In the genomic region with DNA sequence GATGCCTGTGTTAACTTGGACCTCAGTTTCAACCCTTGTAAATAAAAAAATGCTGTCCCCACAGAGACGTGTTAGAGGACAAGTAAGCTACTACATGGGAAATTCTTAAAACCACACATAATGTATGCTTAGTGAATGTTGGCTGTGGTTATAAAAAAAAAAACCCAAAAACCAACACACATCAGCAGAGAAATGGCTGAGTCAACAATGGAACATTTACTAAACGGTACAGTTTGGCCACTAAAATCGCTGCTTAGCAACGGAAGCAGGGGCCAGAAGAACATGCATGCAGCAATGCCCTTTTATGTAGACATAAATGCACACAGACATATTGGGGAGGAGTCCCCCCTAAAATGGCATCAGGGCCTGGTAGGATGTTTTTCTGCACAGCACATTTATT, we compare ENCODE assay signal across 32 mouse cellular contexts. TPM values are rescaled to one million over a fixed set of nuclear protein-coding genes. Genes with fewer than 3 reads are reported as not detected.
DNase-seq lines count a peak whose midpoint lies in the region; ATAC-seq lines count a peak whose summit lies in the region.
"Had no signal": no experiment of that assay in that cellular context is flagged by ENCODE, and none has a peak within 500 bp of the region (broad histone marks: within the 10 kb centered on the region; RNA-seq: fewer than 3 reads in every experiment).

No protein-coding gene starts in this region.

- no peak overlapping the region for H3K4me3 ChIP-seq in forebrain, embryonic 15.5 days
- no peak overlapping the region for H3K4me3 ChIP-seq in midbrain, embryonic 14.5 days (replicated peaks; ENCODE audit: low read depth, low read length)
- H3K4me3 ChIP-seq: embryonic facial prominence, embryonic 12.5 days; forebrain, embryonic 10.5 days; limb, embryonic 10.5 days; limb, embryonic 15.5 days; midbrain, embryonic 10.5 days; myocyte; neural tube, embryonic 13.5 days had no signal

- 81% methylated on average over 4 of the region's 4 CpGs for WGBS in forebrain, embryonic 15.5 days
- WGBS in midbrain, embryonic 14.5 days: 82% methylated on average over 4 of the region's 4 CpGs

- DNase-seq in 3T3-L1 (ENCODE audit: low read depth, low spot score): peak; percentile 57
- DNase-seq in CD4-positive helper T cell, adult 2 months (ENCODE audit: low read depth, low spot score): peak; percentile 78
- DNase-seq in induced T-regulatory cell, adult 2 months (ENCODE audit: low read depth): peak; percentile 73
- DNase-seq in gastrocnemius, adult 8-10 months (ENCODE audit: low spot score in 2 of 2): no peak
- no peak for DNase-seq in midbrain, embryonic 14.5 days
- DNase-seq: adrenal gland, postnatal 10 days; cerebellum, adult 11 months; cerebellum, adult 9-10 months; cerebellum, postnatal 36 days; embryo, embryonic 11 days; gastrocnemius, postnatal 14 days; heart, adult 11 months; heart, postnatal 36 days; kidney, adult 18-20 months; kidney, postnatal 4 days; layer of hippocampus, postnatal 36 days had no signal

- H3K27ac ChIP-seq in forebrain, embryonic 15.5 days (replicated peaks): no peak overlapping the region
- H3K27ac ChIP-seq in midbrain, embryonic 14.5 days (replicated peaks; ENCODE audit: low read depth, low read length): no peak overlapping the region
- H3K27ac ChIP-seq: embryonic facial prominence, embryonic 12.5 days; forebrain, embryonic 10.5 days; hindbrain, embryonic 14.5 days; limb, embryonic 10.5 days; limb, embryonic 15.5 days; liver, embryonic 14.5 days; midbrain, embryonic 10.5 days; neural tube, embryonic 13.5 days had no signal

- H3K4me1 ChIP-seq in forebrain, embryonic 15.5 days: no peaks in the 10 kb centered on the region
- H3K4me1 ChIP-seq in midbrain, embryonic 14.5 days (ENCODE audit: control insufficient read depth, insufficient read depth, low read length): no peaks in the 10 kb centered on the region
- H3K4me1 ChIP-seq: embryonic facial prominence, embryonic 12.5 days; limb, embryonic 15.5 days had no signal

- no peaks in the 10 kb centered on the region for H3K9me3 ChIP-seq in forebrain, embryonic 15.5 days
- no peaks in the 10 kb centered on the region for H3K9me3 ChIP-seq in midbrain, embryonic 14.5 days (ENCODE audit: control insufficient read depth, low read length)
- H3K9me3 ChIP-seq: embryonic facial prominence, embryonic 12.5 days; forebrain, embryonic 10.5 days; limb, embryonic 10.5 days; limb, embryonic 15.5 days; midbrain, embryonic 10.5 days; neural tube, embryonic 13.5 days had no signal

- ATAC-seq in activated CD4-positive, CD25-positive, alpha-beta regulatory T cell, adult 4 months: peak; percentile 76
- no peak for ATAC-seq in monocyte, adult 5-6 weeks (replicated peaks; ENCODE audit: insufficient number of reproducible peaks, low FRiP score, low TSS enrichment, poor library complexity, severe bottlenecking)
- no peak for ATAC-seq in forebrain, embryonic 15.5 days (replicated peaks)
- ATAC-seq in midbrain, embryonic 14.5 days (ENCODE audit: low FRiP score, low TSS enrichment): no peak
- ATAC-seq: forebrain, embryonic 16.5 days; lung, postnatal 0 days; midbrain, embryonic 16.5 days had no signal

- H3K4me2 ChIP-seq in forebrain, embryonic 15.5 days (replicated peaks): no peak overlapping the region
- H3K4me2 ChIP-seq in midbrain, embryonic 14.5 days (ENCODE audit: low read length): no peak overlapping the region
- H3K4me2 ChIP-seq: embryonic facial prominence, embryonic 12.5 days; heart, embryonic 11.5 days; hindbrain, embryonic 14.5 days; limb, embryonic 15.5 days; neural tube, embryonic 13.5 days had no signal

- no peak overlapping the region for H3K9ac ChIP-seq in forebrain, embryonic 15.5 days (replicated peaks)
- no peak overlapping the region for H3K9ac ChIP-seq in midbrain, embryonic 14.5 days (replicated peaks; ENCODE audit: low read length)
- H3K9ac ChIP-seq: embryonic facial prominence, embryonic 12.5 days; hindbrain, embryonic 14.5 days; limb, embryonic 15.5 days; liver, embryonic 14.5 days; neural tube, embryonic 13.5 days had no signal

- H3K36me3 ChIP-seq in forebrain, embryonic 15.5 days: peaks cover 88% of the 10 kb centered on the region
- H3K36me3 ChIP-seq in midbrain, embryonic 14.5 days (ENCODE audit: control insufficient read depth, insufficient read depth, low read length): peaks cover 97% of the 10 kb centered on the region

- H3K27me3 ChIP-seq in forebrain, embryonic 15.5 days: no peaks in the 10 kb centered on the region
- H3K27me3 ChIP-seq in midbrain, embryonic 14.5 days (ENCODE audit: control insufficient read depth, insufficient read depth, low read length): no peaks in the 10 kb centered on the region
- H3K27me3 ChIP-seq: embryonic facial prominence, embryonic 12.5 days; limb, embryonic 15.5 days; neural tube, embryonic 13.5 days had no signal

RNA-seq across cellular contexts. Expression of gene Lrp1, which starts 34.7 kb away (rescaled TPM):
- polyA plus RNA-seq in activated CD4-positive, CD25-positive, alpha-beta regulatory T cell, adult 4 months (2017; shearing (Covaris generic)): under 1 TPM in 1 of 2 experiments, not detected in 1; 0.57 TPM
- total RNA-seq in monocyte, adult 5-6 weeks (2017): 147 to 219 TPM (median 171 TPM) in 3 replicates
- 10 to 100 TPM; 25.5 to 45.5 (median 36.3) TPM for total RNA-seq in gastrocnemius, adult 8-10 months (2022)
- 93.1 and 95.7 TPM in 2 replicates for polyA plus RNA-seq in forebrain, embryonic 15.5 days (2015; fragmentation: Nextera tagmentation; extraction: Ambion mirVana)
- 110 and 131 TPM in 2 replicates for polyA plus RNA-seq in midbrain, embryonic 14.5 days (2014; fragmentation: Nextera tagmentation; extraction: Ambion mirVana)

RNA-seq across cellular contexts. Expression of gene Nxph4, which starts 51.9 kb away (rescaled TPM):
- polyA plus RNA-seq in activated CD4-positive, CD25-positive, alpha-beta regulatory T cell, adult 4 months (2017; shearing (Covaris generic)): not detected
- not detected in 3 replicates for total RNA-seq in monocyte, adult 5-6 weeks (2017)
- under 1 TPM in 2 of 4 experiments, not detected in 2; 0.16 to 0.27 TPM for total RNA-seq in gastrocnemius, adult 8-10 months (2022)
- 38.9 and 40.2 TPM in 2 replicates for polyA plus RNA-seq in forebrain, embryonic 15.5 days (2015; fragmentation: Nextera tagmentation; extraction: Ambion mirVana)
- 106 and 134 TPM in 2 replicates for polyA plus RNA-seq in midbrain, embryonic 14.5 days (2014; fragmentation: Nextera tagmentation; extraction: Ambion mirVana)

RNA-seq across cellular contexts. Expression of gene Stat6, which starts 56.6 kb away (rescaled TPM):
- polyA plus RNA-seq in activated CD4-positive, CD25-positive, alpha-beta regulatory T cell, adult 4 months (2017; shearing (Covaris generic)): 100 to 1,000 TPM; 119 to 157 TPM
- total RNA-seq in monocyte, adult 5-6 weeks (2017): 171 to 211 TPM (median 204 TPM) in 3 replicates
- total RNA-seq in gastrocnemius, adult 8-10 months (2022): 10 to 100 TPM; 14.1 to 15.3 (median 14.2) TPM
- polyA plus RNA-seq in forebrain, embryonic 15.5 days (2015; fragmentation: Nextera tagmentation; extraction: Ambion mirVana): 3.4 and 3.7 TPM in 2 replicates
- 1.4 and 4.0 TPM in 2 replicates for polyA plus RNA-seq in midbrain, embryonic 14.5 days (2014; fragmentation: Nextera tagmentation; extraction: Ambion mirVana)

Comparison
In these comparisons a context has a peak if more than half of its experiments do, and no peak if none do; other contexts are left out.
1. DNase-seq: peak in 3T3-L1 (single experiment), CD4-positive helper T cell, adult 2 months (single experiment) and induced T-regulatory cell, adult 2 months (single experiment); none in gastrocnemius, adult 8-10 months (0 of 2) and midbrain, embryonic 14.5 days (single experiment).
2. RNA of gene Lrp1, which starts 34.7 kb away (polyA plus RNA-seq): 110 to 131 TPM in midbrain, embryonic 14.5 days and 93.1 to 95.7 TPM in forebrain, embryonic 15.5 days; 0.57 TPM in activated CD4-positive, CD25-positive, alpha-beta regulatory T cell, adult 4 months; every median in the first group is over 10 times any median in the second.
3. RNA of gene Nxph4, which starts 51.9 kb away (polyA plus RNA-seq): 106 to 134 TPM in midbrain, embryonic 14.5 days and 38.9 to 40.2 TPM in forebrain, embryonic 15.5 days; not detected in activated CD4-positive, CD25-positive, alpha-beta regulatory T cell, adult 4 months; every median in the first group is over 10 times any median in the second.
4. RNA of gene Stat6, which starts 56.6 kb away (polyA plus RNA-seq): 119 to 157 TPM in activated CD4-positive, CD25-positive, alpha-beta regulatory T cell, adult 4 months; 1.4 to 4.0 TPM in midbrain, embryonic 14.5 days and 3.4 to 3.7 TPM in forebrain, embryonic 15.5 days; every median in the first group is over 10 times any median in the second.